Mouse (Mus musculus) spleen, postnatal 36 days (tissue): Measurements from ENCODE around the gene C1qtnf12.

Source experiments
- DNase-seq, 2 experiments: peaks; one replicate each; pipeline ENCODE4 v3.0.0; 2022; ENCODE audit warnings: low spot score in 2 of 2, mixed read lengths in 1 of 2

Gene C1qtnf12

GRCm38 (mm10) chr4:155993606-155994005 lies 31.5 kb downstream of the C1qtnf12 start:
- no peak for DNase-seq

GRCm38 (mm10) chr4:156004109-156004508 lies 42.0 kb downstream of the C1qtnf12 start:
- DNase-seq, result no peak

GRCm38 (mm10) chr4:156008369-156008768 lies 46.3 kb downstream of the C1qtnf12 start:
- no peak for DNase-seq

DNA sequence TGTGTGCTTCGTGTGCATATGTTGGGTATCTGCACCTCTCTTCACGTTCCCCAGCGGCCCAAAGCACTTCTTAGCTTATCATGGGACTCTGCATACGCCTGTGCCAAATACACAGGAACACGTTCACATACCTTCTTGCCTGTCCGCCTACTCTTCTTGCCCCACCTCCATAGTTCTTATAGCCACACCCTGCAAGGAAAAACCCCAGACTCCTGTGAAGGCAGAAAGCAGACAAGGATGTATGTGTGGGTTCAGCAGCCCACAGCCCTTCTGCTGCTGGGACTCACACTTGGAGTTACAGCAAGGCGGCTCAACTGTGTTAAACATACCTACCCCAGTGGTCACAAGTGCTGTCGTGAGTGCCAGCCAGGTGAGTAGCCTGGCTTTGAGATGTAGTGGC lies 51.5 kb downstream of the C1qtnf12 start, which contains the start of gene Tnfrsf4:
Gene Tnfrsf4 (plus strand): TSS at position 207 of the 400 bp plus-strand sequence.
- DNase-seq, result no peak

DNA sequence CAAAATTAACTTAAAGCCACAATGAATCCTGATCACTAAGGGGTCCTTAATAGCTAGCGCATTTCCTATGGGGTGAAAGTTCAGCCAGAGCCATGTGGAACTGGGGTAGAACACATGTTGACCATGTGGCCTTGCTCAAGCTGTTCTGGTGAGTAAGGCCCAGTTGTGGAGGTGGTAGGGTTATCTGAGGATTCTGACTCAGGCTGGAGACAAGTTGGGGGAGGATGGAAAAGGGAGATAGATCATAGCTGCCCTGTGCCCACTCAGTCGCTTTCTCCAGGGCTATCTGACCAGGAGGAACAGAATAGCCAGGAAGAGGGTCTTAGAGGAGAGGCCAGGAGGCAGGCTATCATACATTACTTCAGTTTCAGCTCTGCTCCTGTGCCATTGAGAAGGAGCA lies 52.3 kb downstream of the C1qtnf12 start:
- no peak for DNase-seq
